Mouse (Mus musculus): ENCODE data around the gene Ccdc97. TPM values are rescaled to one million over a fixed set of nuclear protein-coding genes. Genes with fewer than 3 reads are reported as not detected.
A peak's percentile ranks its signal among the peaks of the same experiment; 100 is the strongest.
"Not testable (repeated sequence)": the region's sequence is repeated elsewhere in the genome, so short reads cannot be mapped to it uniquely, and the experiment has no call there.

Ccdc97 gene
- total RNA-seq, 2 experiments from 2014 or later, result 41.7 to 46.1 TPM

- intact Hi-C loops (cut with DNase I), result no loop called here
Observed at GRCm38 (mm10) chr7:25727800-25728199, 8.9 kb upstream of the Ccdc97 start.

GRCm38 (mm10) chr7:25725886-25726285 lies 7.0 kb upstream of the Ccdc97 start:
- DNase-seq (ENCODE audit: extremely low spot score in 1 of 2, low spot score in 2 of 2), result peak in 1 of 2 experiments; percentile 50
- intact Hi-C loops (cut with DNase I), result no loop called here

More at GRCm38 (mm10) chr7:25727800-25728199, 8.9 kb upstream of the Ccdc97 start:
- no peak for DNase-seq (ENCODE audit: extremely low spot score in 1 of 2, low spot score in 2 of 2)

DNA sequence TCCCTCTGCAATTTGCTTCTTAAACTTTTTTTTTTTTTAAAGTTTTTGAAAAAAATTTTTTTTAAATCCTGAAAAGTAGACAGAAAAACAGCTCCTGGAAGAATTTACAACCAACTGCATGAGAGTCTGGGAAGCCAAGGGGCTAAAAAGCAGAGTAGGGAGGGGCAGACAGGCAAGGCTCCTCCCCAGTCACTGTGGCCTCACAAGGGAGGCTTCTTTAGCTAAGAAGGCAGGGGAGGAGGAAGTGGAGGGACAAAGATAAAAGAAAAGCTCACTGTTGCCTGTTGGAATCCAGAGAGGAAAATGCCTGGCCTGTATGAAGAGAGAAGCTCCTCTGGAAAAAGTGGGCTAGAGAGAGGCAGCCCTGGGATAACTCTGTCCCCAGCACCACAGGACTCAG lies 2.9 kb upstream of the Ccdc97 start:
- DNase-seq (ENCODE audit: extremely low spot score in 1 of 2, low spot score in 2 of 2); intact Hi-C loops (cut with DNase I): not testable (repeated sequence)

DNA sequence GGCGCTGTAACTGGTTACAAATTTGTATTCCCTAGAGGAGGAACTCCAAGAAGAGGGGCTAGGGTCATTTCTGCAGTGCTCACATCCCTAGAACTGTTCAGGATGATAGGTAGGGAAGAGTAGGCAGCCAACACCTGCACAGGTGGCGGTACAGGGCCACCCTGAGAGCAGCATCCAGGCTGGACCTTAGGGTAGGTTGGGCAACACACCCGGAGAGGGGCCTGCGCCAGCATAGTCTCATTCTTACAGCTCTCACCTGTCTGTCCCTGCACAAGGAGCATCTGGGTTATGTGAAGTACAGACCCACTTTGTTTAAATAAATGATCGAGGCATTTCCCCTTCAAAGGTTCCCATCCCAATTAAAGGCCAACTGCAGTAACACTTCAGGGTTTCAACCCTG lies 1.9 kb upstream of the Ccdc97 start:
- DNase-seq (ENCODE audit: extremely low spot score in 1 of 2, low spot score in 2 of 2), result no peak
- intact Hi-C loops (cut with DNase I), result no loop called here

- DNase-seq (ENCODE audit: extremely low spot score in 1 of 2, low spot score in 2 of 2), result peak; percentile 59 to 77
- intact Hi-C loops (cut with DNase I), result no loop called here
Observed at GRCm38 (mm10) chr7:25719761-25720610, 1.1 kb upstream of the Ccdc97 start.

DNA sequence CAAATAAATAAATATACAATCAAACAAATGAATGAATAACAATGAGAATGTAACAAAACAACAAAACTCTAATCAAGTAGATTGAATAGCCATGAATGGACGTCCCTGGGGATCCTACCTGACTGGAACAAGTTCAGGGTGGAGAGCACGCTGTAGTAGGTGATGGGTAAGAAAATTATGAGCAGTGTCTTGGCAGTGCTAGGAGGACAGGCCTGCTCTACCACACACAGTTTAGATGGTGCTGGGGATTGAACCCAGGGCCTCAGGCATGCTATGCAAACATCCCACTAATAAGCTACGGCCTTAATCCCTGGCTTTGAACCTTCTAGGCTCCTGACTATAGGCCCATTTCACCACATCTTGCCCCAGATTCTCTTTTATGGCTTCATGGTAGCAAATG lies 1.4 kb downstream of the Ccdc97 start:
- intact Hi-C loops (cut with DNase I), result no loop called here
- DNase-seq (ENCODE audit: extremely low spot score in 1 of 2, low spot score in 2 of 2), result no peak

- no peak for DNase-seq (ENCODE audit: extremely low spot score in 1 of 2, low spot score in 2 of 2)
- intact Hi-C loops (cut with DNase I), result no loop called here
Observed at GRCm38 (mm10) chr7:25715731-25716271, 3.1 kb downstream of the Ccdc97 start.

DNA sequence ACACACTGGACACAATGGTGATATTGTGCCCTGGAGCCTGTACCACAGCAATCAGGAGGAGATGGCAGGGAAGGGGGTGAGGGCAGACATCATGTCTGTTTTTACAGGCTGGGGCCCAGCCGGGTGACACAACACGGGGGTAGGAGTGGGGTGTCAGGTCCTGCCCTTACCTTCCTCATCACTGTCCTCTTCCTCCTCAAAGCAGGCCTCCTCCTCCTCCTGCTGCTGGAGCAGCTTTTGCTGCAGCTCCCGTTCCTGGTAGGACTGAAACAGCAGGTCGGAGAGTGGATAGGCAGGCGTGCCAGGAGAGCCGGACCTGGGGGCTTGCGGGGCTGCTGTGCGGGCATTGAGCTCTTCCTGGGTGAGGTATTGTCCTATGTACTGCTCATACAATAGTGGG lies 4.3 kb downstream of the Ccdc97 start:
- intact Hi-C loops (cut with DNase I), result no loop called here
- no peak for DNase-seq (ENCODE audit: extremely low spot score in 1 of 2, low spot score in 2 of 2)

GRCm38 (mm10) chr7:25712801-25713200 lies 6.1 kb downstream of the Ccdc97 start:
- DNase-seq (ENCODE audit: extremely low spot score in 1 of 2, low spot score in 2 of 2), result no peak
- intact Hi-C loops (cut with DNase I), result no loop called here

DNA sequence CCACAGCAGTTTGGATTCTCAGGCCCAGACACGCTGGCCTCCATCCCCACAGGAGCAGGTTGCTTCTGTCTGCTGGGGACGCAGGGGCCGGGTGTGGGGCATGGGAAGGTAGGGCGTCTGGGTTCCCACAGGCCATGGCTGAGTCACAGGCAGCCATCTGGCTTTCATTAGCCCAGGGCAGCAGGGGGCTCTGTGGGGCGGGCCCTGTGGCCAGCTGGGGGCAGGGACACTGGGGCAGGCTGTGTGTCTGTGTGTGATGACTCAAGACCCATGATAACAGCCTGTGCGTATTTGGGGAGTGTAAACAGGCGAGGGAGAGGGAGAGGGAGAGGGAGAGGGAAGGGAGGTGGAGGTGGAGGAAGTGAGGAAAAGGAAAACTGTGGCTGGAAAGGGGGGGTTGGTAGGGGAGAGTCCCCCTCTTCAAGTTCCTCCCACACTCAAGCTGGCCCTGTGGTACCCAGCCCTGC lies 7.1 kb downstream of the Ccdc97 start:
- peak in 1 of 2 experiments; percentile 83 for DNase-seq (ENCODE audit: extremely low spot score in 1 of 2, low spot score in 2 of 2)
- intact Hi-C loops (cut with DNase I), result no loop called here

DNA sequence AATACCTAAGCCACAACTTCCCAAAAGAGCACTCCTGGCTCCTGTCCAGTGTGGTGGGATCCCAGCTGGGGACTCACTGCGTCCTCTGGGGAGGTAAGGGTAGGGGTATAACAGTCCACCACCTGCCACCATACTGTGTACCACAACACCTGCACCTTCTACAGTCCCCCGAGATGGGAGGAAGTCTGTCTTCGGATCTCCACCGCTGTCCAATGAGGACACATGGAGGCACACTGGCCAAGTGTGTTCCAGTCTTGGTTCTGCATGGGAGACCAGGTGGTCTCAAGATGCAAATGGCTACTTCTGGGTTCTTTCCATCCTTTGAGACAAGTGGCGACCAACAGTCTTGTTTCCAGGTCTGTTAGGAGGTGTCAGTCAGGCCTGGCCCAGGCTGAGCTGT lies 7.7 kb downstream of the Ccdc97 start:
- no peak for DNase-seq (ENCODE audit: extremely low spot score in 1 of 2, low spot score in 2 of 2)
- intact Hi-C loops (cut with DNase I), result no loop called here

DNA sequence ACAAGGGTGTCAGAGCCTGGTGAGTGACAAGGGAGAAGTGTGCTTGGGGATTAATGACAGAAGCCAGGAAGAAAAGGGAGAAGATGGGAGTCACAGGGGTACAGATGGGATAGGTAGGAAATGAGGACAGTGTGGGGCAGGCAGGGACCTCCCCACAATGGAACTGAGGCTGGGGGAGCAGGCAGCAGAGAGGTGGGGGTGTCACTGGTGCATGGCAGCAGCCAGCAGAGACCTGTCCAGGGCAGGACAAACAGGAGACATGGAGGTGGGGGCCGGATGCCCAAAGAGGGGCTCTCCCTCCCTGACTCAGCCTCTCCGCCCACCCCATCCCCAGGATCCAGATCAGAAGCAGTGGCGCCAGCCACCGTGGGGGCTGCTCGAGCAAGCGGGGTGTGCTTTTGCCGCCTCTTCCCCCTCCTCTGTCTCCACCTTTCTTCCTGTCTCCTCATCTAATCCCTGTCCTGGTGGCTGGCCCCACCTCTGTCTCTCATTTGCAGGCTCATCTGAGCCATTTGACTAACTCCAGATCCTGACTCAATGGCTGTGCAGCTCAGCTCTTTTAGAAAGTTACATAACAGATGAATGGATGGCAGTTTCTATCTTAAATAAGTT lies 8.3 kb downstream of the Ccdc97 start:
- peak in 1 of 2 experiments; percentile 69 for DNase-seq (ENCODE audit: extremely low spot score in 1 of 2, low spot score in 2 of 2)
- intact Hi-C loops (cut with DNase I), result no loop called here

DNA sequence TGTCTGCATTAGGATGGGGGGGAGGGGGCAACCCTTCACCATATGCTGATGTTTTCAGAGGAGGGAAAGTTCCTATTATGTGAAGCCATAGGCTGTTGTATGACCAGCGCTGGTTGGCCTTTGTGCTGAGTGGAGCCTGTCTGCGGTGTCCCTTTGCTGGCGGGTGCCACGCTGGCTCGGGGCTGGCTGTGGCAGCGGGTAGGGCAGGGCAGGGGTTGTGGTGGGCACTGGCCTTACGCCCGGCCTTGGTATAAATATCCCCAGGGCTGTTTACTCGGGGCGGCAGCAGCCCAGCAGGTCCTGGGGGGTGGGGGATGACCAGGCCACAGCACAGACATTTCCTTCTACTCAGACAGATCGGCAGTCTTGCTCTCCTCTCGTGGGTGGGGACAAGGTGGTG lies 8.9 kb downstream of the Ccdc97 start:
- intact Hi-C loops (cut with DNase I), result no loop called here
- DNase-seq (ENCODE audit: extremely low spot score in 1 of 2, low spot score in 2 of 2), result peak in 1 of 2 experiments; percentile 76

DNA sequence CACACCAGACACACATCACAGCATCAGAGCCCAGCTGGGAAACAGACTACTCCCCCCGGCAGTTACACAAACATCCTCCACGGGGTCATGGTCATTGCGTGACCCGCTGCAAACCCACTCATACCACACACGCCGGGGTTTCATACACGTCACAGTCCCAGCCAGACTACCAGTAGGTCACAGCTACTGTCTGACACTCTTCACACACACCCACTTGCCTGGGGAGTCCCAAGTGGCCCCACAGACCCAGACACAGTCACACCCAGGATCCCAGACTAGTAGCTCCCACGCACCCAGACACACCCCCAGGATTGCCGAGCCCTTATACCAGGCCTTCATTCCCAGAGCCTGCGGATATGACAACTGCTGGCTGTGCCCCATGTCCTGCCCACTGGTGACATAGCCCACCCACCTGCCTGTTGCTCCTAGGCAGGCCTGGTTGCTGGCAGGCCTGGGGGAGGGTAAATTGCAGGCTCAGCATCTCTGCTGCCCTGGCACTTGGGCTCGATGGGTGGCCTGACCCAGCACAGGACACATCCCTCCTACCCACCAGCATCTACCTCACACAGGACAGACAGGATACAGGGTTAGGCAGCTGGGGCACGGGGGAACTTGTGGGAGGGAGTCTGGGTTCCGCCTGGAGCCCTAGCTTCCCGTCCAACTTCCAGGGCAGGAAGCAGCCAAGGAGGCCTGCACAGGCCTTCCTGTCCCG lies 11.2 kb downstream of the Ccdc97 start:
- intact Hi-C loops (cut with DNase I), result no loop called here
- peak in 1 of 2 experiments; percentile 85 for DNase-seq (ENCODE audit: extremely low spot score in 1 of 2, low spot score in 2 of 2)

DNA sequence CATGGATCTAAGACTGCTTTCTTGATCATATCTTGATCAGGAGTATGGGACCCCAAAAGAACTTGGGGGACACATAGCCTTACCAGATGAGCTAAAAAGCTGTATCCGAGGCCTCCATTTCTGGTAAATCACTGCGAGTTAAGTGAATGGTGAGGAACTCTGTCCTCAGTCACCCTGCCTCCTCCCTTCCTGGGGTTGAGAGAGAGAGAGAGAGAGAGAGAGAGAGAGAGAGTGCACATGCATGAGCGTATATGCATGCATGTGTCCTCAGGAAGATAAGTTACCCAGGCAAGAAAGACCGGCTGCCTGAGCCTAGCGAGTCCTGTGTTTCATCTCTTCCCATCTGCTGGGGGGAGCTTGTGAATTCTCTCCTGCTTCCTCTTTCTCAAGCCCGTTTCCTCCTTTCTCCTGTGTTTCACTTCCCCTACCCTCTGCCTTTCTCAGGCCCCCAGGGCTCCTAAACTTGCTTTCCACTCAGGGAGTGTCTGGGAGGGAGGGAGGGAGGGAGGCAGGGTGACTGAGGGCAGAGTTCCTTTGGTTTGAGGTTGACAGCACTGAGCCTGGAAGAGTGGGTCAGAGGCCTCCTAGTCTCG lies 12.2 kb downstream of the Ccdc97 start:
- intact Hi-C loops (cut with DNase I), result no loop called here
- DNase-seq (ENCODE audit: extremely low spot score in 1 of 2, low spot score in 2 of 2), result no peak

DNA sequence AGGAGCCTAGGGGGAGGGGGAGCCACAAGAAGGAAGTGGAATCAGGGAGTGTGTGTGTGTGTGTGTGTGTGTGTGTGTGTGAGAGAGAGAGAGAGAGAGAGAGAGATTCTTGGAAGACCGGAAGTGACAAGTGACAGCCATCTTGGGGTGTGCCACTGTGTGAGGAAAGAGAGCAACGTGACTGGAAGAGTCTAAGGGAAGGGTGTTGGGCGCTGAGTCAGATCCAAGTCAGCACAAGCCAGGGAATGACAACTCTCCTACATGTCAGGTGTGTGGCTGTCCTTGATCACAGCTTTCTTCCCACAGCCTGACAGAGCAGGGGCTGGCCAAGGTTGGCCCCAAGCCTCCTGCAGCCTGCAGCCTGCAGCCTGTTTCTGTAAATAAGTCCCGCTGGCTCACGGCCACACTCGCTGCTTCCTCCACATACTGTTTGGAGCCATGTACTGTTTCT lies 13.1 kb downstream of the Ccdc97 start:
- intact Hi-C loops (cut with DNase I), result no loop called here
- DNase-seq (ENCODE audit: extremely low spot score in 1 of 2, low spot score in 2 of 2), result peak in 1 of 2 experiments; percentile 74

GRCm38 (mm10) chr7:25704716-25705364 lies 14.0 kb downstream of the Ccdc97 start:
- DNase-seq (ENCODE audit: extremely low spot score in 1 of 2, low spot score in 2 of 2), result peak in 1 of 2 experiments; percentile 53
- intact Hi-C loops (cut with DNase I), result no loop called here

DNA sequence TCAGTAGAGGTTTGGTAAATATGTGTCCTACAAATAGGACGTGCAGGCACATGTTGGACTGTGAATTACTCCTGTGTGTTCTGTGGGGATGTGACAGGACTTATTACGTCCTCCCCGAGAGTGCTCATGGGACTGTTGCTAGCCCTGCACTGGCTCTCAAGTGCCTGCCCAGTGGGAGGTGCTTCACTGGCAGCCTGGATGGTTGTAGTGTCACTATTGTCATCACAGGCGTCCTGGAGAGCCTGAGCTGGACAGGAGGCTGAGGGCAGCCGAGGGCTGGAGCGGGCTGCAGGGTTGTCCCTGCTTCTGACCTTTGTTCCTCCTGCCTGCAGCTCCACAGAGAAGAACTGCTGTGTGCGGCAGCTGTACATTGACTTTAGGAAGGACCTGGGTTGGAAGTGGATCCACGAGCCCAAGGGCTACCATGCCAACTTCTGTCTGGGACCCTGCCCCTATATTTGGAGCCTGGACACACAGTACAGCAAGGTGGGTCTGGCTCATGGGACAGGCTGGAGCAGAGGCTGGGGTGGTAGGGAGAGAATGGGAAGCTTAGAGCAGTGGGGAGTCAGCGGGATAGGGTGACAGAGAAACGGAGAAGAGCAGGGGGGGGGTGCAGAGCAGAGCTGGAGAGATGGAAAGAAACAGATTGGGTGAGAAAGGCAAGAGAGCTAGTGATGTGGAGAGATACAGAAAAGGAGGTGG lies 14.9 kb downstream of the Ccdc97 start:
- DNase-seq (ENCODE audit: extremely low spot score in 1 of 2, low spot score in 2 of 2), result peak in 1 of 2 experiments; percentile 53
- intact Hi-C loops (cut with DNase I), result no loop called here
